Mouse (Mus musculus) spleen, embryonic (tissue): ENCODE results near the gene Klf5.

Source experiments
- CTCF ChIA-PET: fragments of 350-600 bp; sonication (Branson Sonifier 250); formaldehyde crosslinking; loops from one replicate; lab custom pipeline; 2022; lab: Charles Lee

Gene Klf5

GRCm38 (mm10) chr14:99298385-99299021, at the start of gene Klf5:
Klf5 (plus strand) TSS chr14:99298691.
- CTCF ChIA-PET, result no interaction called here

- CTCF ChIA-PET, result no interaction called here
Measured at GRCm38 (mm10) chr14:99262026-99262425, 36.5 kb upstream of the Klf5 start.

- CTCF ChIA-PET, result no interaction called here
Measured at GRCm38 (mm10) chr14:99263816-99264215, 34.7 kb upstream of the Klf5 start.

- CTCF ChIA-PET, result no interaction called here
Measured at GRCm38 (mm10) chr14:99265791-99266190, 32.7 kb upstream of the Klf5 start.

GRCm38 (mm10) chr14:99266749-99267148, 31.7 kb upstream of the Klf5 start:
- CTCF ChIA-PET, result no interaction called here

GRCm38 (mm10) chr14:99274056-99274455, 24.4 kb upstream of the Klf5 start:
- CTCF ChIA-PET, result no interaction called here

GRCm38 (mm10) chr14:99275827-99276226, 22.7 kb upstream of the Klf5 start:
- CTCF ChIA-PET, result no interaction called here

GRCm38 (mm10) chr14:99278312-99278711, 20.2 kb upstream of the Klf5 start:
- CTCF ChIA-PET, result no interaction called here

GRCm38 (mm10) chr14:99278763-99279486, 19.6 kb upstream of the Klf5 start:
- CTCF ChIA-PET, result no interaction called here

GRCm38 (mm10) chr14:99280399-99280798, 18.1 kb upstream of the Klf5 start:
- CTCF ChIA-PET, result no interaction called here

GRCm38 (mm10) chr14:99280825-99281433, 17.6 kb upstream of the Klf5 start:
- CTCF ChIA-PET, result interaction anchor here (0.7 kb wide), 1 partner anchor 158 kb away, joined by 3 read pairs; no protein-coding TSS in a partner anchor

- CTCF ChIA-PET, result no interaction called here
Measured at GRCm38 (mm10) chr14:99285486-99285885, 13.0 kb upstream of the Klf5 start.

- CTCF ChIA-PET, result no interaction called here
Measured at GRCm38 (mm10) chr14:99292176-99292575, 6.3 kb upstream of the Klf5 start.

- CTCF ChIA-PET, result no interaction called here
Measured at GRCm38 (mm10) chr14:99294424-99294823, 4.1 kb upstream of the Klf5 start.

GRCm38 (mm10) chr14:99295606-99296341, 2.7 kb upstream of the Klf5 start:
- CTCF ChIA-PET, result no interaction called here

- CTCF ChIA-PET, result no interaction called here
Measured at GRCm38 (mm10) chr14:99299022-99299481, 561 bp downstream of the Klf5 start.

- CTCF ChIA-PET, result no interaction called here
Measured at GRCm38 (mm10) chr14:99299701-99300191, 1.3 kb downstream of the Klf5 start.

- CTCF ChIA-PET, result no interaction called here
Measured at GRCm38 (mm10) chr14:99301472-99301871, 3.0 kb downstream of the Klf5 start.

- CTCF ChIA-PET, result no interaction called here
Measured at GRCm38 (mm10) chr14:99304387-99304786, 5.9 kb downstream of the Klf5 start.

GRCm38 (mm10) chr14:99304997-99305792, 6.7 kb downstream of the Klf5 start:
- CTCF ChIA-PET, result interaction anchor here (0.5 kb wide), 1 partner anchor 553 kb away, joined by 3 read pairs; no protein-coding TSS in a partner anchor

GRCm38 (mm10) chr14:99306410-99306809, 7.9 kb downstream of the Klf5 start:
- CTCF ChIA-PET, result no interaction called here
